Mouse (Mus musculus) heart, adult 2 months (tissue): ENCODE data around the gene Gm47955.
A peak's percentile ranks its signal among the peaks of the same experiment; 100 is the strongest.

Experiments used
- CTCF ChIP-seq: fragments of 200-600 bp; IDR thresholded peaks from 2 replicates; pipeline ENCODE4 v1.8.1; 2022; ENCODE audit warnings: antibody characterized with exemption, mild to moderate bottlenecking, moderate library complexity
- POLR2A ChIP-seq: fragments of 200-500 bp; IDR thresholded peaks from 2 replicates; pipeline ENCODE4 v1.6.1; 2011; ENCODE audit warnings: mild to moderate bottlenecking, low read depth, low read length, control low read depth; ENCODE audit not compliant: insufficient read depth

DNA sequence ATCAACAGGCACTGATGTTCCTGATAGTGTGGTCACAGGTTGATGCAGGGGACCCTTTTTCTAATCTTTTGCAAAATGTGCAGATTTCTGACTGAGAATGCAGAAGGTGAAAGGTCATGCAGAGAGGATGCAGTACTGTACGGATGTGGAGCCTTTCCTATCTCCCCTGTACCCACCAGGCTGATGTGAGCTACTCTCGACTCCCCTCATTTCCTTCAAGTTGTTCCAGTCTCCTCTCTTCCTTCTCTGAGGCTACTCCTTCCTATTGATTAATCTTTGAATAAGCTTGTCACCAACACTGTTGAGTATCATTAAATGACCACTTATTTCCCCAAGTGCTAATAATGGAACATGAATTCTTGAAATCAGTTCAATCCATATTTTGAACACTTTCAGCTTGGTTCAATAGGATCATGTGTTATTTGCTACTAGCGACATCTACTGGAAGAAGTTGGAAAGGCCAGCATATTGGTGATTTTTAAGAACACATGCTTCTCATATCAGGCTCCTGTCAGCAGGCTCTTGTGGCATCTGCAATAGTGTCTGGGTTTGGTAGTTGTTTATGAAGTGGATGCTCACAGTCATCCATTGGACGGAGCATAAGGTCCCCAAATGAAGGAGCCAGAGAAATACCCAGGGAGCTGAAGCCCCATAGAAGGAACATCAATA, 27.6 kb downstream of the Gm47955 start:
- TF ChIP-seq CTCF (peak; percentile 86), POLR2A (no peak)
